Mouse (Mus musculus): ENCODE results near the gene Spata31. TPM values are rescaled to one million over a fixed set of nuclear protein-coding genes. Genes with fewer than 3 reads are reported as not detected.

Spata31 gene
- polyA plus RNA-seq (2017; shearing (Covaris generic)): not detected

DNA sequence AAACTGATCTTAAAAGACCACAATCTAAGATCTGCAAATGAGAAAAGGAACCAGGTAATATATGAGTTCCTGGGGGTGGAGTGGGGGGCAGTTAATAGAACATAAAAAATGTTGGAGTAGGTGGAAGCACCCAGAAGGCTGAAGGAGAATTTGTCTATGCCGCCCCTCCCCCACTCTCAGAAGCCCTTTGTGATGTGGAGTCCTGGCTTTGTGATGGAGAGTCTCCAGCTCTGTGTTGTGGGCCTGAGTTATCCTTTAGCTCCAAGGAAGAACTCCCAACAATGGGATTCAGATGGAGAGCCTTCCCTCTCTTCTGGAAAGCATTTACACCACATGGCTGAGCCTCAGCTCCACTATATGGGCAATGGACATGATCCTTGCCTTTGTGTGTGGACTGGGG is at the start of gene Spata31:
Gene Spata31 (plus strand): TSS at position 216 of the 400 bp plus-strand sequence.

GRCm38 (mm10) chr13:64903585-64904208 is 13.5 kb upstream of the Spata31 start, which contains the start of gene Cntnap3:
TSS of gene Cntnap3 (minus strand) at chr13:64903955.

Other genes with a start within 250 kb of the Spata31 start
- not detected for gene Cntnap3, start 13.5 kb upstream of the Spata31 start, polyA plus RNA-seq (2017; shearing (Covaris generic))
- not detected for gene Spata31d1c, start 115.7 kb downstream of the Spata31 start, polyA plus RNA-seq (2017; shearing (Covaris generic))
- gene Prss47, start 135.4 kb downstream of the Spata31 start, polyA plus RNA-seq (2017; shearing (Covaris generic)): not detected
- gene Mfsd14b, start 195.6 kb downstream of the Spata31 start, polyA plus RNA-seq (2017; shearing (Covaris generic)): 10 to 100 TPM; 50.7 to 72.8 TPM
- gene Olfr465-ps1, start 220.7 kb downstream of the Spata31 start, polyA plus RNA-seq (2017; shearing (Covaris generic)): not detected
- under 1 TPM in 1 of 2 experiments, not detected in 1; 0.06 TPM for gene Olfr466, start 232.8 kb downstream of the Spata31 start, polyA plus RNA-seq (2017; shearing (Covaris generic))

All from activated CD4-positive, CD25-positive, alpha-beta regulatory T cell (primary cell).